Mouse (Mus musculus) G1E (cell line): ENCODE data around the gene Igfbpl1.

Source experiments
- CTCF ChIP-seq: IDR thresholded peaks from 2 replicates; pipeline ENCODE4 v1.5.1; 2012; ENCODE audit warnings: low read depth, low read length, inconsistent platforms, mixed read lengths
- GATA1 ChIP-seq: IDR thresholded peaks from 2 replicates; pipeline ENCODE4 v1.6.1; 2012; ENCODE audit warnings: borderline replicate concordance, low read length, inconsistent platforms, mixed read lengths
- POLR2AphosphoS5 ChIP-seq: IDR thresholded peaks from 2 replicates; pipeline ENCODE4 v1.6.1; 2012; ENCODE audit warnings: low read depth, low read length, inconsistent platforms; ENCODE audit not compliant: insufficient replicate concordance

DNA sequence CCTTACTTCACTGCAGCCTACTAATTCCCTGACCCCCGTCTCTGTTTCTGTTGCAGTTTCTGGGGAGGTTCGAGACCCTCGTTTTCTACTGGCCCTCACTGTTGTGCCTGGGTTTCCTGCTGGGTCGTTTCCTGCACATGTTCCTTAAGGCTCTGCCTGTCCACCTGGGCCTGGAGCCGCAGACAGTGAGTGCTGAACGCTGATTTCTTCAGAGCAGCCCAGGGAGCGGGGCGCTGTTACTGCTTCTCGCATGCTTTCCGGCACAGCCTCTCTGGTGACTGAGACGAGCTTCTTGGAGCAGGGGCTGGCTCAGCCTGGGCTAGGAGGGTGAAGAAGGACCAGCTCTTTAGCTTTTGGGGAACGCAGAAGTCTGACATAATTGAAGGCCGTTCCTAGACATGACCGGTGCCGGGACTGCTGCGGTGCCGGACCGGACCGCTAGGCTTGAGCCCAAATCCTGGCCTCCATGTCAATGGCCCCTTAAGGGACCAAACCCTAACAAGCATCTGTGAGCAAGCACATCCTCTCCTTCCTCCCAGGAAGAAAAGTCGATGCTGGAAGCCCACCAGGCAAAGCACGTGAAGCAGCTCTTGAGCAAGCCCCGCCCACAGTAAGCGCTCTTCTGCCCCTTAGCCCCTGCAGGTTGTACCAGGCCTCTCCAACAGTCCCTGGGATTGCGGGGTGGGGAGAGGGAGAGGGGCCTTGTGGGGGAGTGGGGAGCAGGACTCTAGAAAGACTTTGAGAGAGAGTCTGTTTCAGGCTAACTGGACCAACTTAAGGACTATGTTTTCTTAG lies 42.5 kb upstream of the Igfbpl1 start:
- TF ChIP-seq CTCF = no peak
- no peak for TF ChIP-seq GATA1
- no peak for TF ChIP-seq POLR2AphosphoS5
